ENCODE assay signal across 8 mouse cellular contexts in genomic region chr19:43674316-43674689, GRCm38 (mm10). TPM values are rescaled to one million over a fixed set of nuclear protein-coding genes. Genes with fewer than 3 reads are reported as not detected.
DNase-seq lines count a peak whose midpoint lies in the region; ATAC-seq lines count a peak whose summit lies in the region.

No protein-coding gene starts in this region.

- H3K27me3 ChIP-seq in erythroblast, embryonic 14.5 days (ENCODE audit: control insufficient read depth): no peaks in the 10 kb centered on the region
- no peaks in the 10 kb centered on the region for H3K27me3 ChIP-seq in megakaryocyte, embryonic 14.5 days (replicated peaks)
- H3K27me3 ChIP-seq in forebrain, embryonic 12.5 days: 0 out of 2 replicates have a peak, but pooled peaks cover 9% of the 10 kb centered on the region
- no peaks in the 10 kb centered on the region for H3K27me3 ChIP-seq in liver, embryonic 13.5 days

- peaks cover 5% of the 10 kb centered on the region for H3K36me3 ChIP-seq in erythroblast, embryonic 14.5 days (ENCODE audit: control insufficient read depth)
- H3K36me3 ChIP-seq in megakaryocyte, embryonic 14.5 days (replicated peaks; ENCODE audit: low read length): peaks cover 6% of the 10 kb centered on the region
- no peaks in the 10 kb centered on the region for H3K36me3 ChIP-seq in forebrain, embryonic 12.5 days (replicated peaks)
- no peaks in the 10 kb centered on the region for H3K36me3 ChIP-seq in liver, embryonic 13.5 days

- peak overlapping the region; percentile 88 for H3K4me2 ChIP-seq in forebrain, embryonic 12.5 days
- peak overlapping the region; percentile 93 for H3K4me2 ChIP-seq in liver, embryonic 13.5 days

- DNase-seq in liver, embryonic 13.5 days: no peak
- no peak for DNase-seq in Muller cell, postnatal 12 days (ENCODE audit: inconsistent ontology term)
- no peak for DNase-seq in thymus, postnatal 10 days (ENCODE audit: low spot score in 2 of 2)

- no peak for ATAC-seq in erythroblast, adult 5-6 weeks (replicated peaks; ENCODE audit: low FRiP score, poor library complexity, severe bottlenecking)
- ATAC-seq in megakaryocyte, adult 5-6 weeks (ENCODE audit: poor library complexity, severe bottlenecking): no peak
- no peak; the same call in none of the 2 replicates for ATAC-seq in forebrain, embryonic 12.5 days (ENCODE audit: low FRiP score)
- ATAC-seq in liver, embryonic 13.5 days (ENCODE audit: low read depth): no peak

- no peaks in the 10 kb centered on the region for H3K9me3 ChIP-seq in erythroblast, embryonic 14.5 days (ENCODE audit: control insufficient read depth, low read length)
- H3K9me3 ChIP-seq in megakaryocyte, embryonic 14.5 days: no peaks in the 10 kb centered on the region
- H3K9me3 ChIP-seq in forebrain, embryonic 12.5 days: no peaks in the 10 kb centered on the region
- H3K9me3 ChIP-seq in liver, embryonic 13.5 days (replicated peaks): no peaks in the 10 kb centered on the region

- peak overlapping the region; percentile 87 for H3K9ac ChIP-seq in forebrain, embryonic 12.5 days
- peak overlapping the region; percentile 96 for H3K9ac ChIP-seq in liver, embryonic 13.5 days

- under 1% methylated on average over 23 of the region's 29 CpGs for WGBS in forebrain, embryonic 12.5 days
- WGBS in liver, embryonic 13.5 days (ENCODE audit: insufficient replicate concordance): 1% methylated on average over 29 of the region's 29 CpGs

- peak overlapping the region; percentile 79 for H3K27ac ChIP-seq in forebrain, embryonic 12.5 days
- H3K27ac ChIP-seq in liver, embryonic 13.5 days: peak overlapping the region; percentile 91

- peaks cover 46% of the 10 kb centered on the region for H3K4me1 ChIP-seq in erythroblast, embryonic 14.5 days (ENCODE audit: control insufficient read depth)
- H3K4me1 ChIP-seq in megakaryocyte, embryonic 14.5 days: peaks cover 79% of the 10 kb centered on the region
- peaks cover 28% of the 10 kb centered on the region for H3K4me1 ChIP-seq in forebrain, embryonic 12.5 days
- H3K4me1 ChIP-seq in liver, embryonic 13.5 days (replicated peaks): peaks cover 43% of the 10 kb centered on the region

- peak overlapping the region; percentile 95 for H3K4me3 ChIP-seq in erythroblast, embryonic 14.5 days (replicated peaks)
- peak overlapping the region; percentile 100 for H3K4me3 ChIP-seq in megakaryocyte, embryonic 14.5 days (replicated peaks)
- H3K4me3 ChIP-seq in forebrain, embryonic 12.5 days (replicated peaks): peak overlapping the region; percentile 96
- H3K4me3 ChIP-seq in liver, embryonic 13.5 days (replicated peaks): peak overlapping the region; percentile 98

RNA-seq across cellular contexts. Expression of gene Slc25a28, which starts 0.4 kb away (rescaled TPM):
- 3.1 and 4.6 TPM in 2 replicates for polyA plus RNA-seq in erythroblast, embryonic 14.5 days (2012)
- 3.8 and 12.1 TPM in 2 replicates for total RNA-seq in erythroblast, adult 5-6 weeks (2015; ENCODE audit: low replicate concordance)
- 9.7 and 10.9 TPM in 2 replicates for total RNA-seq in erythroblast, adult 5-6 weeks (2017; ENCODE audit: low replicate concordance)
- 17.5 and 30.6 TPM in 2 replicates for polyA plus RNA-seq in megakaryocyte, embryonic 14.5 days (2012; ENCODE audit: insufficient read depth, low replicate concordance)
- 21.0 and 25.0 TPM in 2 replicates for total RNA-seq in megakaryocyte, adult 5-6 weeks (2015)
- total RNA-seq in megakaryocyte, adult 5-6 weeks (2017): 33.5 and 33.6 TPM in 2 replicates
- polyA plus RNA-seq in forebrain, embryonic 12.5 days (2016; fragmentation: Nextera tagmentation; extraction: Ambion mirVana): 17.5 and 18.1 TPM in 2 replicates
- polyA plus RNA-seq in liver, embryonic 13.5 days (2015; fragmentation: Nextera tagmentation; extraction: Ambion mirVana): 6.3 and 6.8 TPM in 2 replicates

RNA-seq across cellular contexts. Expression of gene Entpd7, which starts 15.2 kb away (rescaled TPM):
- polyA plus RNA-seq in erythroblast, embryonic 14.5 days (2012): 0.02 and 0.04 TPM in 2 replicates
- 3.8 and 4.4 TPM in 2 replicates for total RNA-seq in erythroblast, adult 5-6 weeks (2015; ENCODE audit: low replicate concordance)
- 1.1 TPM in 2 replicates for total RNA-seq in erythroblast, adult 5-6 weeks (2017; ENCODE audit: low replicate concordance)
- polyA plus RNA-seq in megakaryocyte, embryonic 14.5 days (2012; ENCODE audit: insufficient read depth, low replicate concordance): 1.2 and 2.4 TPM in 2 replicates
- total RNA-seq in megakaryocyte, adult 5-6 weeks (2015): 16.6 and 17.8 TPM in 2 replicates
- 7.4 and 7.7 TPM in 2 replicates for total RNA-seq in megakaryocyte, adult 5-6 weeks (2017)
- 10.2 TPM in 2 replicates for polyA plus RNA-seq in forebrain, embryonic 12.5 days (2016; fragmentation: Nextera tagmentation; extraction: Ambion mirVana)
- polyA plus RNA-seq in liver, embryonic 13.5 days (2015; fragmentation: Nextera tagmentation; extraction: Ambion mirVana): 3.0 and 3.2 TPM in 2 replicates
